Mouse (Mus musculus) yolk sac, embryonic 10.5 days (tissue): ENCODE data around the gene Slc6a16.

Source experiments
- DNase-seq: peaks from one replicate; pipeline ENCODE4 v3.0.0-alpha.2; 2017; ENCODE audit warnings: low spot score

Slc6a16 gene

DNA sequence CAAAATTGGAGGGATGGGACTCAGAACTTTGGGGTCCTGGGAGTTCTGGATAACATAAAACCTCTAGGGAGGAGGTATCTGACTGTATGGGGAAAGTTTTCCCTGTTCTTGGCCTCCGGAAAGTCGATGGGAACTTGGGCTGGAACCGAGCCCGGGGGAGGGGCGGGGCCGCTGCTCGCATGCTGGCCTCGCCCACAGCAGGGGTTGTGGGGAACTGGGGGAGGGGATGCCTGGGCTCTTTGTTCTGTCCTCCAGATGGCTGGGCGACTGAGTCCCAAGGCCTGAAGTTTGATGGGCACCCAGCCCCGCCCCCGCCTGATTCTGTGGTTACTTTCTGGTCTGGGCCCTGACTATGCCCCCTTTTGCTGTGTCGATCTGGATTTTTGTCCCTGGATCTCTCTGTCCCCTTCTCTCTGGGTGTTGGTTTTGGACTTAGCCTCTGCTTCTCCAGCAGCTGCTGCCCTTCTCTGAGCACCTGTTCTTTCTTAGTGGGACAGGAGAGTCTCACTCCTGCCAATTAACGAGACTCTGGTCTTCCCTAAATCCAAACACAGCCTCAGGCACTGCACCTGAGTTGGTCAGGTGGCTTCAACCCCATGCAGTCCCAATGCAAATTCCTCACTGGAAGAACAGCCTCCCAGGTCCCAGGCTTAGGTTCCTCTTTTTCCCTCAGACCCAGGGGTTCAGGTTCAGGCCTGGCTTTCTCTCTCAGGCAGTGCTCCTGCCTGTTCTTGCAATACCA, 24.3 kb upstream of the Slc6a16 start:
- DNase-seq: peak; percentile 74

DNA sequence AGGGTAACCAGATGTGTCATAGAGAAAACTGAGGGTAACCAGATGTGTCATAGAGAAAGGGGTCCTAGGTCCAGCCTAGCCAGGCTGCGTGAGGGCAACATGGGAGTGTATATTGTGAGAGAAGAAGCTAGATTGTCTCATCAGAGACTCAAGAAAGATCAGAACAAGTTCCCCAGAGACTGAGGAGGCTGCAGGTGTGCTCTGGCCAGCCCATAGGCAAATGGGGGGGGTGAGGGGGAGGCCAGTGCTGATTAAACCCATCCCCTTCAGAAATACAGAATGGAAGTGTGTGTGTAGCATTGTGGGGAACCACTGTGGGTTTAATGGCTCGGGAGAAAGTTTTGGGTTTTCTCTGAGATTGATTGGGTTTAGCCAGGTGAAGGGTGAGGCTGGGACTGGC, 19.2 kb upstream of the Slc6a16 start:
- no peak for DNase-seq

GRCm38 (mm10) chr7:45224826-45225225, 16.1 kb upstream of the Slc6a16 start:
- no peak for DNase-seq

DNA sequence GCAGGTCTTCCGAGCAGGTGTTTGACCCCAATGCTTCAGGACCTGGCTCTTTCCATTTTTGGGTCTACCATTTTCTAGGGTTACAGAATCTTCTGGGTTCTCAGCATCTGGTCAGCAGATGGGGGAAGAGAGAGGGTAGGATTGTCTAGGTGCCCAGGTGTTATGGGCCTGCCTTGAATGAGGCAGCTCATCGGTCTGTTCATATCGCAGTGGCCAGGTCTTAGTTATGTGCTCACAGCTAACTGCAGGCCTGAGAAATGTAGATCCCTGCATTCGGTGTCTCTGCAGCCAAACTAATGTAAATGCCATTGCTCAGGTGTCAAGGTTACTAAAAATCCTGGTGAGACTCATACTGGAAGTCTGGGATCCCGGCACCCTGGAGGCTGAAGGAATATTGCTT, 14.5 kb upstream of the Slc6a16 start:
- DNase-seq: no peak

DNA sequence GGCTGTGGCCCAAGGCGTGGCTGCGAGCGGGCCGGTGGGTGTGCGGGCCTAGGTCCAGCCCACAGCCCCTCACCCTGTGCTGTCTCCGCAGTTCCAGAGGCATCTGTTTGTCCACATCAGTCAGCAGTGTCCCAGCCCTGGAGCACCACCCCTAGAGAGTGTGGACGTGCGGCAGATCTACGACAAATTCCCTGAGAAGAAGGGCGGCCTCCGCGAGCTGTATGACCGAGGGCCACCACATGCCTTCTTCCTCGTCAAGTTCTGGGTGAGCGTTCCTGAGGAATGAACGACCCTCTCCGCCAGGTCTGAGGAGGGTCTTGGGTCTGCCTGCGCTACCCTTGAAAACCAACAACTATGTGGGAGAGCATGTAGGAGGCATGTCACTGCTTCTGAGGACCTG, 12.3 kb upstream of the Slc6a16 start:
- DNase-seq: no peak

GRCm38 (mm10) chr7:45229046-45229445, 11.8 kb upstream of the Slc6a16 start:
- no peak for DNase-seq

- DNase-seq: no peak
These were observed 11.3 kb upstream of the Slc6a16 start for GRCm38 (mm10) chr7:45229459-45230203.

DNA sequence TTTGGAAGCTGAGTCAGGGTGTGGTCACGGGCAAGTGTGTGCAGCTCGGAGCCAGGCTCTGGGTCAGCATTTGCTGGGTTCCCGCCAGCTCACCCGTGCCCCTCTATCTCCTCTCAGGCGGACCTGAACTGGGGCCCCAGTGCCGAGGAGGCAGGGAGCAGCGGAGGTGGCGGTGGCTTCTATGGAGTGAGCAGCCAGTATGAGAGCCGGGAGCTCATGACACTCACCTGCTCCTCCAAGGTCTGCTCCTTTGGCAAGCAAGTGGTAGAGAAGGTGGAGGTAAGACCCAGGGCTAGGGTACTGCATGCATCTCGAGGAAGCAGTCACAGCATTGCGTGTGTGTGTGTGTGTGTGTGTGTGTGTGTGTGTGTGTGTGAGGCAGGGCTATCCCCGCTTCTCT, 9.7 kb upstream of the Slc6a16 start:
- DNase-seq: no peak

- no peak for DNase-seq
These were observed 8.9 kb upstream of the Slc6a16 start for GRCm38 (mm10) chr7:45231941-45232340.

DNA sequence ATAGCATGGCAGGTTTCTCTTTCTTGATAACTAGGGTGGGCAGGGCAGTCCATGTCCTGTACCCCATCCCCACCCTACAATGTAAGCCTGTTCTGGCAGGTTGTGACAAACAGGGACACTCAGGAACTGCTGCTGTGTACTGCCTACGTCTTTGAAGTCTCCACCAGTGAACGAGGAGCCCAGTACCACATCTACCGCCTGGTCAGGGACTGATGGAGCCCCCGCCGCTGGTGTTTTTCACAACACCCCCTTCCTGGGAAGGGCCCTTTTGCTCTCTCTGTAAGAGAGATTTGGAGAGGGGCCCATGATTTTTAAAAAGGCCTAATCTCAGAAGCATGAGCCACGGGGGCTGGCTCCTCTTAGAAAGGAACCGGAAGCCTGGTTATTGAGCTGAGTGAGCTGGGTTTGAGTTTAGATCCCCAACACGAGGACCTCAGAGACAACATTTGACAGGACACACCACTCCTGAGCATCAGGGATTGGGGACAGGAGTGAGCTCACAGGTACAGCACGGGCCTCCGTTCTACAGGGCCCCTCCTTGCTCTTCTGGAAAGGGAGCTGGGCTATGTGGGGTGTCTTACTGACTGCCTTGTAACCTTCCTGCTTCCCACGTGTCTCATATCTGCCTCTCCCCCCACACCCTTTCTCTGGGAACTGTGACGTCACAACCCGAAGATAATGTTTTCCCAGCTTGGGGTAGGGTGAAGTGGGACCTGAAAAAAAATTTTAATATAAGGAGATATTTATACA, 8.0 kb upstream of the Slc6a16 start:
- DNase-seq: no peak

DNA sequence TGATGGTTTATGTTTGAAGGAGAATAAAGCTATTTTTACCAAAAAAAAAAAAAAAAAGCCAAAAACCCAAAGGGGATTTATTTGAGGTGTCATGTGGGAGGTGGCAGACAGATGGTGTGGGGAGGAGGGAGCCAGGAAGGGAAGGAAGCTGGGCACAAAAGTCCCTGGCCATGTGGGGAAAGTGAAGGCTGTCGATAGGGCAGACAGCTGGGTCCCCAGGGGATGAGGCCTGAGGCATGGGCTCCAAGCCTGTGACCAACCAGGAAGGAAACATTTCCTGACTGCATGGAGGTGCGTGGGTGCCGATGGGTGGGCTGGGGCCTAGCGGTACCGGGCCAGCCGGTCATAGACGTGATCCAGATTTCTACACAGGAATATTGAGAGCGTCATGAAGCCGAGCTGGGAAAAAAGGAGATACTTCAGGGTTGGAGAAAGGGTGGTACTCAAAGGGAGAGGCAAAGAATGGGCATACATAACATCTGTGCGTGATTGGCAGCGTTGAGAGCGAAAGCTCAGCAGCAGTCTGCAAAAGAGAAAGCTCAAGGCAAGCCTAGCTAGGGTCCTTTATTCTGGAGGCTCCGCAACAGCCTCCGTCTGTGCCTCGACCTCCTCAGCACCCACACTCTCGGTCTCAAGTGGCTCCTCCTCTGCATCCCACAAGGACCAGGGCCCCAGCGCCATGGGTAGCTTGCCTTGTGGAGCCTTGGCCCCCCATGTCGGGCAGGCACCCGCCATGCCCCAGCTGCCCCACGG, 7.1 kb upstream of the Slc6a16 start:
- DNase-seq: no peak

DNA sequence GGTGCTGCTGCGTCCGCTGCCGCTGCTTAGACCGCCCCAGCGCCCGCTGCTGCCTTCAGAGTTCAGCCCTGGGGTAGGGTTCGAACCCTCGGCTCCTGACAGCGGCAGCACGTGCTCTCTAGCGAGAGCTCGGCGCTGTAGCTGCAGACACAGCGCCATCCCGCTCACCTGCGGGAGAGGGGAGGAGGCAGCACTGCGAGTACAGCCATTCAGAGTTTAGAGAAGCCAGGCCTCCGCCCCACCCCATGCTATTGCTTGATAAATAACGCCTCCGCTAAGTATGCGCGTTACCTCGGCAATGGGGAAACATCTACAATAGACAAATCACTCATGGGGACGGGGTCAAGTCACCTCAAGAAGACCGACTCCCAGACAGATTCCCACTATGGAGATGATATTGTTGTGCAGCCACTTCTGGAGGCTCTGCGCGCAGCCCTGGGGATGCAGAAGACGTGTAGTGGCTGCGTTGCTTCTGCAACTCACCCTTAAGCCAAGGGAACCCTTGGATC, 6.5 kb upstream of the Slc6a16 start:
- DNase-seq: peak; percentile 27

- DNase-seq: peak; percentile 76
These were observed 5.8 kb upstream of the Slc6a16 start for GRCm38 (mm10) chr7:45234922-45235571.

DNA sequence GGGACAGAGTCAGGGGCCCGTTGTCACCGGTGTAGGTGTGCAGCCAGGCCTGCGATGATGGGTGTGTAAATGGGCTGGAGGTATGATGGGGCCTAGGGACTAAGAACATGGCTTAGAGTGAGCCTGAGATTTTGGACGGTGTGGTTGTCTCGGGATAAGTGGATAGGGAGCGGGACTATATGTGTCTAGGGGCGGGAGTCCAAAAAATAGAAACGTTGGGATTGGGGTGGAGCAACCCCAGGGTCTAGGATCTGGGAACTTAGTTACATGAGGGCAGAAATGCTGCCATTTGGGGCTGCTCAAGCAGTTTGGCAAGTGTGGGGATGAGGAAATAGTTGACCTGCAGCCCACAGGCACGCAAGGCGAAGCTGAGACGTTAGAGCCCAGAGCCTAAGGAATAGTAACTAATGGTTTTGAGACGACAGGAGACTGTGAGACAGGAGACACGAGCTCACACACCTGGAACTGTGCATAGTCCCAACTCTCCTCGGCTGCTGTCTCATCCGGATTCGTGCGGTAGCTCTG, 5.2 kb upstream of the Slc6a16 start:
- no peak for DNase-seq

DNA sequence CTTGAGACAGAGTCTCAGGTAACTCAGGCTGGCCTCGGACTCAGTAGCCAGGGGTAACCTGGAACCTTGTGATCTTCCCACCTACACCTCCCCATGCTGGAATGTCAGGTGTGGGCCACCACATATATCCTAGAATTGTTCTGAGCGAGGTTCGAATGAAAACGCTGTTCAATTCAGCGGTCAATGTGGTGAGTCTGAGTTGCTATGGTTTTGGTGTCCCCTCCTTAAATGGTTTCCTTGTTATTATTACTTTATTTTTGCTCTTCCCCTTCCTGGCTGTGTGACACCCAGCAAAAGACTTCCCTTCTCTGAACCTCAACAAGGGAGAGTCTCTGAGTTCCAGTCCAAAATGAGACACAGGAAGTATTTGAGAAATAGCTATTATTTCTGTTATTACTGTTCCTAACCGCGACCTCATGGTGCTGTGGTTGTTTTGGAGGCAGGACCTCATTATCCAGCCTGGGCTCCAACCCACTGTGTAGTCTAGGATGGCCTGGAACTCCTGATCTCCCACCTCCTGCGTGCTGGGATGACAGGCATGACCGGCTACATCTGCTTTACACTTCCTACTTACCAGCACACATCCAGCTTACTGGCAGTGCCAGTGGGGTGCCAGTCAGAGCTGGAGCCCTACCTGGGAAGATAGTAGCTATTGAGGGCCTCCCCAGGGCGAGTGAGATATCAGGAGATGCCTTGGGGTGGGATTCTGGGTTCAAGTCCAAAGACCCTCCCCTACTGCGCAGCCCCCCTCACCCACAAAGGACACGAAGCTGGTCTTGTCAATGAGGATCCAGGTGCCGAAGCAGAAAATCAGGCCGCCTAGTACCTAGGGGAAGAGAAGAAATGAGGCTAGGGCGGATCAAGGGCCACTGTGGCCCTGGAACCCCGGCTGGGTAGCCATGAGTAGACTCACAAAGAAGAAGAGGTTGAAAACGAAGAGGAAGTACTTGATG, 2.9 kb upstream of the Slc6a16 start:
- no peak for DNase-seq

- no peak for DNase-seq
These were observed 2.0 kb upstream of the Slc6a16 start, which contains the start of gene Cd37 for GRCm38 (mm10) chr7:45238723-45239496. Gene Cd37 (minus strand): TSS chr7:45239115.

GRCm38 (mm10) chr7:45240109-45240508, 776 bp upstream of the Slc6a16 start:
- no peak for DNase-seq

DNA sequence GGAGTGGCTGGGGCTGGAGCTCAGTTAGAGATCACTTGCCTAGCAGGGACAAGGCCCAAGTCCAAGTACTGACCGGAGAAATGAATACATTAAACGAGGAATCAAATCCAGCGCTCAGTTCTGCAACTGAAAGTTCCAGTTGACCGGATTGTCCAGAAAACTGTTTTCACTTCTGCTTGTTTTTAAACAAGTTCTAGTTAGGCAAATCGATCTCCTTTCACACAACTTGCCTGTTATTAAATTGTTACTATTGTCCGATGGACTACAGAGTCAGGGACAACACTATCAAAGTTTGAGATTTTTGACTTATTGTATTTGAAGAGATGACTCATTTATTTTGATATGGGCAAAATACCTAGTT, 484 bp downstream of the Slc6a16 start:
- DNase-seq: no peak

- DNase-seq: no peak
These were observed 6.8 kb downstream of the Slc6a16 start for GRCm38 (mm10) chr7:45247666-45248065.
